Mouse (Mus musculus) layer of hippocampus, adult 2 months (tissue): ENCODE data around the gene Gm14434. TPM values are rescaled to one million over a fixed set of nuclear protein-coding genes. Genes with fewer than 3 reads are reported as not detected.
"Not testable (repeated sequence)": the region's sequence is repeated elsewhere in the genome, so short reads cannot be mapped to it uniquely, and the experiment has no call there.

Source experiments
- DNase-seq, 2 experiments: peaks; one replicate each; pipeline ENCODE4 v3.0.0; 2022; ENCODE audit warnings: low spot score in 2 of 2
- H3K27ac ChIP-seq: fragments of 200-600 bp; 2 replicates; pipeline ENCODE4 v1.8.1; 2022
- H3K4me3 ChIP-seq: fragments of 200-600 bp; 2 replicates; pipeline ENCODE4 v1.8.1; 2022; ENCODE audit warnings: mild to moderate bottlenecking
- long read RNA-seq, 2 experiments: library from polyadenylated mRNA; stranded (forward); transcript quantifications; one replicate each; pipeline ENCODE4 v2.0.0; 2021; ENCODE audit warnings: borderline mapping rate in 2 of 2
- total RNA-seq, 2 experiments: library from RNA; stranded (reverse); gene quantifications; 2 replicates each; pipeline ENCODE4 v1.2.3; 2021

Gm14434 gene
- total RNA-seq, result not detected
- long read RNA-seq, experiment 1, transcript Gm14434-202 (4 exons, 1,458 nt), result major isoform, 5 of 8 reads
- long read RNA-seq, experiment 1, partial matches to known transcripts, result 0 of 8 reads
- long read RNA-seq, experiment 1, other reads (novel, unspliced or antisense), result 3 of 8 reads
- long read RNA-seq, experiment 2, partial matches to known transcripts, result 1 of 5 reads
- long read RNA-seq, experiment 2, other reads (novel, unspliced or antisense), result 1 of 5 reads

- H3K27ac ChIP-seq, DNase-seq, H3K4me3 ChIP-seq: not testable (repeated sequence)
Measured at GRCm38 (mm10) chr2:176486683-176487082, at the start of gene Gm14434. Gene Gm14434 (minus strand): TSS chr2:176486783.

- DNase-seq, H3K27ac ChIP-seq, H3K4me3 ChIP-seq: not testable (repeated sequence)
Measured at GRCm38 (mm10) chr2:176520756-176521155, 34.2 kb upstream of the Gm14434 start, which contains the start of gene Zfp967. Gene Zfp967 (plus strand): TSS chr2:176521056.

- DNase-seq, H3K27ac ChIP-seq, H3K4me3 ChIP-seq: not testable (repeated sequence)
Measured at GRCm38 (mm10) chr2:176423294-176423693, 63.3 kb downstream of the Gm14434 start, which contains the start of gene Gm14435. Gene Gm14435 (plus strand): TSS chr2:176423594.

Other genes starting within 250 kb of the Gm14434 start
- gene Gm11009, start 167.3 kb downstream of the Gm14434 start, total RNA-seq, result not detected
- 10 to 100 TPM; 11.6 to 19.9 TPM for gene Gm14435, start 63.2 kb downstream of the Gm14434 start, total RNA-seq
- not detected for gene Zfp967, start 34.3 kb upstream of the Gm14434 start, total RNA-seq
- 1 to 10 TPM; 2.2 to 7.6 TPM for gene Gm14308, start 149.6 kb upstream of the Gm14434 start, total RNA-seq
- gene Zfp973, start 183.7 kb upstream of the Gm14434 start, total RNA-seq, result 10 to 100 TPM; 14.3 to 15.0 TPM
- gene Gm14305, start 221.5 kb upstream of the Gm14434 start, total RNA-seq, result 10 to 100 TPM; 31.8 to 35.8 TPM